Mouse (Mus musculus) limb, embryonic 12.5 days (tissue): Measurements from ENCODE around the gene Rtn4. TPM values are rescaled to one million over a fixed set of nuclear protein-coding genes. Genes with fewer than 3 reads are reported as not detected.

ENCODE experiments used
- ATAC-seq: fragments of 200-750 bp; cut with Nextera tagmentation; 2 replicates; pipeline ENCODE4 v1.8.0; 2017; ENCODE audit warnings: low read depth, moderate TSS enrichment; ENCODE audit not compliant: insufficient number of reproducible peaks, insufficient read depth, low FRiP score, low TSS enrichment
- H3K27ac ChIP-seq: fragments of 300-500 bp; sonication (generic); 2 replicates; pipeline ENCODE4 v1.5.1; 2016; ENCODE audit warnings: mild to moderate bottlenecking, moderate library complexity
- H3K27me3 ChIP-seq: fragments of 300-500 bp; sonication (generic); 2 replicates; pipeline ENCODE4 v1.6.1; 2016; ENCODE audit warnings: mild to moderate bottlenecking, moderate library complexity
- H3K36me3 ChIP-seq: fragments of 300-500 bp; sonication (generic); 2 replicates; pipeline ENCODE4 v1.6.1; 2016; ENCODE audit warnings: mild to moderate bottlenecking, moderate library complexity
- H3K4me1 ChIP-seq: fragments of 300-500 bp; sonication (generic); replicated peaks from 2 replicates; pipeline ENCODE4 v1.6.1; 2016
- H3K4me2 ChIP-seq: fragments of 300-500 bp; sonication (generic); 2 replicates; pipeline ENCODE4 v1.6.1; 2016; ENCODE audit warnings: mild to moderate bottlenecking, moderate library complexity
- H3K4me3 ChIP-seq: fragments of 300-500 bp; sonication (generic); replicated peaks from 2 replicates; pipeline ENCODE4 v1.5.1; 2016; ENCODE audit warnings: mild to moderate bottlenecking
- H3K9ac ChIP-seq: fragments of 300-500 bp; sonication (generic); replicated peaks from 2 replicates; pipeline ENCODE4 v1.6.1; 2016; ENCODE audit warnings: mild to moderate bottlenecking, moderate library complexity
- H3K9me3 ChIP-seq: fragments of 300-500 bp; sonication (generic); 2 replicates; pipeline ENCODE4 v1.6.1; 2016; ENCODE audit warnings: mild to moderate bottlenecking, moderate library complexity
- WGBS: fragments of 180-500 bp; shearing (Covaris S2); methylation state at CpG from one replicate; pipeline ENCODE4 v1.1.7; 2016; 5-methylcytosine and 5-hydroxymethylcytosine counted together
- polyA plus RNA-seq: library from polyadenylated mRNA; unstranded; fragments of >200 nt; fragmentation: Nextera tagmentation; extraction: Ambion mirVana; gene quantifications from 2 replicates; pipeline ENCODE4 v1.2.1, GENCODE M21; 2016

Rtn4 gene
- polyA plus RNA-seq, 1 experiment from 2014 or later: 65.6 TPM

GRCm38 (mm10) chr11:29787473-29787872 lies 94.7 kb downstream of the Rtn4 start:
- ATAC-seq: no peak
- Histone ChIP-seq H3K4me3 (no peak overlapping the region), H3K4me1 (peaks cover 4% of the 10 kb centered on the region; the same call in 1 of the 2 replicates), H3K36me3 (no peaks in the 10 kb centered on the region), H3K27ac (no peak overlapping the region), H3K9ac (no peak overlapping the region), H3K27me3 (no peaks in the 10 kb centered on the region), H3K9me3 (no peaks in the 10 kb centered on the region), H3K4me2 (0 out of 2 replicates have a peak overlapping the region, but pooled peaks have one; percentile 4)
- WGBS: 7% methylated on average over 5 of the region's 5 CpGs

- no peak for ATAC-seq
- H3K27me3 ChIP-seq: no peaks in the 10 kb centered on the region
- H3K9me3 ChIP-seq: no peaks in the 10 kb centered on the region
- no peak overlapping the region for H3K9ac ChIP-seq
- H3K36me3 ChIP-seq: no peaks in the 10 kb centered on the region
- 82% methylated on average over 1 of the region's 1 CpGs for WGBS
- peaks cover 4% of the 10 kb centered on the region; the same call in 1 of the 2 replicates for H3K4me1 ChIP-seq
- no peak overlapping the region for H3K27ac ChIP-seq
- H3K4me2 ChIP-seq: no peak overlapping the region
- no peak overlapping the region for H3K4me3 ChIP-seq
Measured at GRCm38 (mm10) chr11:29788499-29788898, 95.8 kb downstream of the Rtn4 start.

GRCm38 (mm10) chr11:29788921-29789638 lies 96.3 kb downstream of the Rtn4 start:
- H3K4me3 ChIP-seq: no peak overlapping the region
- WGBS: 73% methylated on average over 6 of the region's 6 CpGs
- H3K4me1 ChIP-seq: peaks cover 5% of the 10 kb centered on the region; the same call in 1 of the 2 replicates
- ATAC-seq: no peak
- no peaks in the 10 kb centered on the region for H3K9me3 ChIP-seq
- no peaks in the 10 kb centered on the region for H3K36me3 ChIP-seq
- no peak overlapping the region for H3K4me2 ChIP-seq
- no peak overlapping the region for H3K27ac ChIP-seq
- no peaks in the 10 kb centered on the region for H3K27me3 ChIP-seq
- H3K9ac ChIP-seq: no peak overlapping the region

GRCm38 (mm10) chr11:29790796-29791195 lies 98.0 kb downstream of the Rtn4 start:
- WGBS: 83% methylated on average over 2 of the region's 2 CpGs
- Histone ChIP-seq H3K4me1 (peaks cover 15% of the 10 kb centered on the region; the same call in 1 of the 2 replicates), H3K4me2 (no peak overlapping the region), H3K36me3 (no peaks in the 10 kb centered on the region), H3K27me3 (no peaks in the 10 kb centered on the region), H3K4me3 (no peak overlapping the region), H3K9ac (no peak overlapping the region), H3K9me3 (no peaks in the 10 kb centered on the region), H3K27ac (no peak overlapping the region)
- ATAC-seq: no peak

Other genes with a start within 250 kb of the Rtn4 start
- 26.1 and 27.5 TPM in 2 replicates for gene Prorsd1, start 177.9 kb upstream of the Rtn4 start, polyA plus RNA-seq
- 54.1 and 55.0 TPM in 2 replicates for gene Mtif2, start 166.5 kb upstream of the Rtn4 start, polyA plus RNA-seq
- gene Clhc1, start 145.0 kb upstream of the Rtn4 start, polyA plus RNA-seq: 0.13 and 0.31 TPM in 2 replicates
- 1,191 and 1,223 TPM in 2 replicates for gene Rps27a, start 144.8 kb upstream of the Rtn4 start, polyA plus RNA-seq
- gene 4931440F15Rik, start 132.7 kb downstream of the Rtn4 start, polyA plus RNA-seq: 0.10 and 0.14 TPM in 2 replicates